Mouse (Mus musculus): ENCODE measurements at regions not wholly inside any gene's neighbourhood (a gene's known extent, or its start where the extent isn't known, plus 50 kb on each side); places are given as distances from the start of the nearest gene placed in this dataset.

GRCm38 (mm10) chr17:44398231-44398630, 209.8 kb downstream of the Clic5 start:
- Histone ChIP-seq H3K4me1 (ENCODE audit: control insufficient read depth in 1 of 2, insufficient read depth in 2 of 2) (no peaks in the 10 kb centered on the region), H3K4me3 (replicated peaks in 1 of 3; ENCODE audit: low read depth in 2 of 3, low read length in 2 of 3, poor library complexity in 1 of 3) (no peak overlapping the region), H3K27me3 (replicated peaks) (peaks cover 14% of the 10 kb centered on the region), H3K36me3 (replicated peaks in 1 of 2; ENCODE audit: control insufficient read depth in 1 of 2, insufficient read depth in 1 of 2, low read length in 1 of 2) (no peaks in the 10 kb centered on the region), H3K79me2 (replicated peaks; ENCODE audit: control insufficient read depth, extremely low read depth, insufficient read depth, poor library complexity, severe bottlenecking) (no peaks in the 10 kb centered on the region), H3K27ac (ENCODE audit: insufficient read depth, low read depth) (no peak overlapping the region), H3K9ac (ENCODE audit: insufficient read depth, low read depth) (no peak overlapping the region), H3K9me3 (replicated peaks; ENCODE audit: low read length) (no peaks in the 10 kb centered on the region), H3K4me2 (ENCODE audit: insufficient read depth, low read depth, poor library complexity, severe bottlenecking) (no peak overlapping the region)
- dilution Hi-C loops (cut with MboI; ENCODE audit: extremely low pct_ligation_motif_present, extremely low pct_unique_long_range_greater_than_20kb, low sequenced_read_pairs) = no loop called here
- in situ Hi-C loops (cut with MboI; ENCODE audit: low pct_ligation_motif_present, low pct_unique_long_range_greater_than_20kb, low sequenced_read_pairs) = no loop called here
- no peak for DNase-seq (ENCODE audit: extremely low read depth)
- TF ChIP-seq KAT2A (IDR thresholded peaks at IDR 0.05; ENCODE audit: insufficient replicate concordance, low read length) (no peak), BHLHE40 (IDR thresholded peaks at IDR 0.05; ENCODE audit: low read depth, low read length) (no peak), ZMIZ1 (IDR thresholded peaks at IDR 0.05; ENCODE audit: low read depth, low read length) (no peak), NRF1 (IDR thresholded peaks at IDR 0.05; ENCODE audit: low read depth, low read length) (no peak), MXI1 (IDR thresholded peaks at IDR 0.05; ENCODE audit: low read depth, low read length) (no peak), EP300 (IDR thresholded peaks at IDR 0.05; ENCODE audit: low read length) (no peak), MYC (IDR thresholded peaks at IDR 0.05; ENCODE audit: low read depth, low read length) (no peak), GABPA (IDR thresholded peaks at IDR 0.05; ENCODE audit: insufficient replicate concordance, low read depth, low read length) (no peak), CHD2 (IDR thresholded peaks at IDR 0.05; ENCODE audit: low read length) (no peak), POLR2AphosphoS2 (IDR thresholded peaks at IDR 0.05; ENCODE audit: low read depth, low read length) (no peak), ZNF384 (IDR thresholded peaks at IDR 0.05; ENCODE audit: low read depth, low read length) (no peak), POLR2A (IDR thresholded peaks at IDR 0.05; ENCODE audit: low read depth, low read length) (no peak), PAX5 (IDR thresholded peaks at IDR 0.05; ENCODE audit: low read length) (no peak), MAFK (IDR thresholded peaks at IDR 0.05; ENCODE audit: insufficient replicate concordance, low read length) (no peak), ELF1 (IDR thresholded peaks at IDR 0.05; ENCODE audit: low read depth, low read length) (no peak), CTCF (conservative IDR thresholded peaks at IDR 0.05 in 1 of 2, IDR thresholded peaks at IDR 0.05 in 1 of 2; ENCODE audit: low read depth in 2 of 2, low read length in 2 of 2) (no peak), IRF4 (IDR thresholded peaks at IDR 0.05; ENCODE audit: low read depth, low read length) (no peak), JUND (conservative IDR thresholded peaks at IDR 0.05; ENCODE audit: low read depth, low read length) (no peak), JUN (IDR thresholded peaks at IDR 0.05; ENCODE audit: insufficient read depth, low read depth, low read length) (no peak)

- H3K27me3 ChIP-seq (replicated peaks) = peaks cover 12% of the 10 kb centered on the region
- H3K4me1 ChIP-seq (ENCODE audit: control insufficient read depth in 1 of 2, insufficient read depth in 2 of 2) = no peaks in the 10 kb centered on the region
- H3K4me2 ChIP-seq (ENCODE audit: insufficient read depth, low read depth, poor library complexity, severe bottlenecking) = no peak overlapping the region
- H3K4me3 ChIP-seq (replicated peaks in 1 of 3; ENCODE audit: low read depth in 2 of 3, low read length in 2 of 3, poor library complexity in 1 of 3) = no peak overlapping the region
- H3K9ac ChIP-seq (ENCODE audit: insufficient read depth, low read depth) = no peak overlapping the region
- DNase-seq (ENCODE audit: extremely low read depth) = no peak
- no peak for TF ChIP-seq MAFK (IDR thresholded peaks at IDR 0.05; ENCODE audit: insufficient replicate concordance, low read length)
- no peak for TF ChIP-seq CTCF (conservative IDR thresholded peaks at IDR 0.05 in 1 of 2, IDR thresholded peaks at IDR 0.05 in 1 of 2; ENCODE audit: low read depth in 2 of 2, low read length in 2 of 2)
- no peak for TF ChIP-seq SIN3A (IDR thresholded peaks at IDR 0.05; ENCODE audit: low read length)
- TF ChIP-seq NRF1 (IDR thresholded peaks at IDR 0.05; ENCODE audit: low read depth, low read length) = no peak
- no peak for TF ChIP-seq MAZ (IDR thresholded peaks at IDR 0.05; ENCODE audit: low read depth, low read length)
- H3K27ac ChIP-seq (ENCODE audit: insufficient read depth, low read depth) = no peak overlapping the region
- H3K9me3 ChIP-seq (replicated peaks; ENCODE audit: low read length) = no peaks in the 10 kb centered on the region
- no peaks in the 10 kb centered on the region for H3K36me3 ChIP-seq (replicated peaks in 1 of 2; ENCODE audit: control insufficient read depth in 1 of 2, insufficient read depth in 1 of 2, low read length in 1 of 2)
- in situ Hi-C loops (cut with MboI; ENCODE audit: low pct_ligation_motif_present, low pct_unique_long_range_greater_than_20kb, low sequenced_read_pairs) (no loop called here), dilution Hi-C loops (cut with MboI; ENCODE audit: extremely low pct_ligation_motif_present, extremely low pct_unique_long_range_greater_than_20kb, low sequenced_read_pairs) (no loop called here)
- no peaks in the 10 kb centered on the region for H3K79me2 ChIP-seq (replicated peaks; ENCODE audit: control insufficient read depth, extremely low read depth, insufficient read depth, poor library complexity, severe bottlenecking)
These were observed 216.5 kb downstream of the Clic5 start for GRCm38 (mm10) chr17:44404923-44405322.
